Mouse (Mus musculus) ES-Bruce4 (cell line): ENCODE results near the gene Slc30a10.

ENCODE experiments used
- CTCF ChIP-seq: IDR thresholded peaks from one replicate; pipeline ENCODE4 v1.8.1; 2011; ENCODE audit warnings: low read depth, low read length
- EP300 ChIP-seq: IDR thresholded peaks from 2 replicates; pipeline ENCODE4 v1.6.1; 2011; ENCODE audit warnings: low read depth, low read length; ENCODE audit not compliant: insufficient read depth
- POLR2A ChIP-seq: IDR thresholded peaks from one replicate; pipeline ENCODE4 v1.8.1; 2011; ENCODE audit warnings: low read length; ENCODE audit not compliant: insufficient read depth

- TF ChIP-seq POLR2A = no peak
- no peak for TF ChIP-seq CTCF
- no peak for TF ChIP-seq EP300
Observed at GRCm38 (mm10) chr1:185433112-185433511, 21.5 kb upstream of the Slc30a10 start.
